Mouse (Mus musculus) gastrocnemius, adult 2 months (tissue): ENCODE data around the gene Apol7a. TPM values are rescaled to one million over a fixed set of nuclear protein-coding genes. Genes with fewer than 3 reads are reported as not detected.
A peak's percentile ranks its signal among the peaks of the same experiment; 100 is the strongest.
"Not testable (repeated sequence)": the region's sequence is repeated elsewhere in the genome, so short reads cannot be mapped to it uniquely, and the experiment has no call there.

Experiments
- DNase-seq: peaks from one replicate; pipeline ENCODE4 v3.0.0; 2022
- H3K27ac ChIP-seq: fragments of 200-600 bp; 2 replicates; pipeline ENCODE4 v1.8.1; 2022; ENCODE audit warnings: mild to moderate bottlenecking
- H3K4me3 ChIP-seq: fragments of 200-600 bp; 2 replicates; pipeline ENCODE4 v1.8.1; 2022; ENCODE audit warnings: mild to moderate bottlenecking, moderate library complexity
- CTCF ChIP-seq: fragments of 200-600 bp; IDR thresholded peaks from 2 replicates; pipeline ENCODE4 v1.8.1; 2022; ENCODE audit warnings: antibody characterized with exemption, mild to moderate bottlenecking, moderate library complexity
- intact Hi-C: fragments of 180-260 bp; cut with DNase I; formaldehyde crosslinking; loops from one replicate; pipeline ENCODE4 v1.15.1; 2025
- long read RNA-seq, 2 experiments: library from polyadenylated mRNA; stranded (forward); transcript quantifications; one replicate each; pipeline ENCODE4 v2.0.0; 2021
- total RNA-seq, 2 experiments: library from RNA; stranded (reverse); gene quantifications; 2 replicates each; pipeline ENCODE4 v1.2.3; 2021

Gene Apol7a
- 1 to 10 TPM in 1 of 2 experiments, under 1 TPM in 1; 0.31 to 1.2 TPM for total RNA-seq
- long read RNA-seq, experiment 1, partial matches to known transcripts, result 0 of 3 reads
- long read RNA-seq, experiment 1, other reads (novel, unspliced or antisense), result 3 of 3 reads
- long read RNA-seq, experiment 2, result 0 reads

- intact Hi-C loops, H3K4me3 ChIP-seq, H3K27ac ChIP-seq: not testable (repeated sequence)
- peak; percentile 48 for DNase-seq
- TF ChIP-seq CTCF, result peak; percentile 52
Measured at GRCm38 (mm10) chr15:77399027-77399426, at the start of gene Apol7a. Gene Apol7a, minus strand, starts transcription at chr15:77399110.

- intact Hi-C loops, H3K27ac ChIP-seq, H3K4me3 ChIP-seq, DNase-seq: not testable (repeated sequence)
Measured at GRCm38 (mm10) chr15:77447392-77447791, 48.5 kb upstream of the Apol7a start, which contains the start of gene Apol7b. Gene Apol7b, minus strand, starts transcription at chr15:77447492.

GRCm38 (mm10) chr15:77445668-77446067 lies 46.8 kb upstream of the Apol7a start:
- intact Hi-C loops, H3K4me3 ChIP-seq, DNase-seq, H3K27ac ChIP-seq: not testable (repeated sequence)

GRCm38 (mm10) chr15:77444746-77445145 lies 45.8 kb upstream of the Apol7a start:
- intact Hi-C loops, DNase-seq, H3K4me3 ChIP-seq, H3K27ac ChIP-seq: not testable (repeated sequence)

- not testable (repeated sequence) for DNase-seq, H3K4me3 ChIP-seq, H3K27ac ChIP-seq
- intact Hi-C loops, result loop anchor here (10.0 kb wide), 1 partner anchor 286 kb away; no protein-coding TSS in a partner anchor
Measured at GRCm38 (mm10) chr15:77428690-77429448, 30.0 kb upstream of the Apol7a start.

- DNase-seq, H3K27ac ChIP-seq, H3K4me3 ChIP-seq: not testable (repeated sequence)
- intact Hi-C loops, result loop anchor here (10.0 kb wide), 1 partner anchor 292 kb away; no protein-coding TSS in a partner anchor
Measured at GRCm38 (mm10) chr15:77422925-77423324, 24.0 kb upstream of the Apol7a start.

GRCm38 (mm10) chr15:77419657-77420056 lies 20.7 kb upstream of the Apol7a start:
- not testable (repeated sequence) for H3K27ac ChIP-seq, DNase-seq, H3K4me3 ChIP-seq
- intact Hi-C loops, result loop anchor here (10.0 kb wide), 1 partner anchor 295 kb away; no protein-coding TSS in a partner anchor

GRCm38 (mm10) chr15:77416655-77417333 lies 17.9 kb upstream of the Apol7a start:
- intact Hi-C loops, H3K27ac ChIP-seq, DNase-seq, H3K4me3 ChIP-seq: not testable (repeated sequence)

- intact Hi-C loops, DNase-seq, H3K27ac ChIP-seq, H3K4me3 ChIP-seq: not testable (repeated sequence)
Measured at GRCm38 (mm10) chr15:77415653-77416052, 16.7 kb upstream of the Apol7a start.

GRCm38 (mm10) chr15:77412695-77413094 lies 13.8 kb upstream of the Apol7a start:
- intact Hi-C loops, DNase-seq, H3K4me3 ChIP-seq, H3K27ac ChIP-seq: not testable (repeated sequence)
- peak; percentile 59 for TF ChIP-seq CTCF

GRCm38 (mm10) chr15:77411035-77411434 lies 12.1 kb upstream of the Apol7a start, which contains the start of gene Apol9a:
Gene Apol9a, minus strand, starts transcription at chr15:77411135.
- DNase-seq, H3K27ac ChIP-seq, intact Hi-C loops, H3K4me3 ChIP-seq: not testable (repeated sequence)

GRCm38 (mm10) chr15:77406370-77406769 lies 7.5 kb upstream of the Apol7a start:
- H3K27ac ChIP-seq, H3K4me3 ChIP-seq, intact Hi-C loops, DNase-seq: not testable (repeated sequence)

GRCm38 (mm10) chr15:77397450-77398132 lies 1.3 kb downstream of the Apol7a start:
- peak overlapping the region; percentile 40; the same call in 1 of the 2 replicates for H3K27ac ChIP-seq
- H3K4me3 ChIP-seq, intact Hi-C loops: not testable (repeated sequence)
- peak; percentile 66 for DNase-seq

- H3K27ac ChIP-seq, H3K4me3 ChIP-seq, intact Hi-C loops, DNase-seq: not testable (repeated sequence)
Measured at GRCm38 (mm10) chr15:77393832-77394231, 5.1 kb downstream of the Apol7a start.
